Mouse (Mus musculus): ENCODE results near the gene Acot8. TPM values are rescaled to one million over a fixed set of nuclear protein-coding genes. Genes with fewer than 3 reads are reported as not detected.

The Acot8 gene
- polyA plus RNA-seq (2016; fragmentation: Nextera tagmentation; extraction: Ambion mirVana), result 16.8 and 16.9 TPM in 2 replicates

- peak; percentile 94 for ATAC-seq (ENCODE audit: insufficient number of reproducible peaks, insufficient read depth, low FRiP score, low TSS enrichment)
- H3K4me3 ChIP-seq, result peak within 1 kb of the TSS; percentile 70
- H3K4me2 ChIP-seq (replicated peaks), result peak within 1 kb of the TSS; percentile 86
- peaks cover 25% of the 10 kb centered on the region for H3K36me3 ChIP-seq
- WGBS, result under 1% methylated on average over 47 of the region's 47 CpGs
- peaks cover 13% of the 10 kb centered on the region; the same call in 1 of the 2 replicates for H3K4me1 ChIP-seq
- no peaks in the 10 kb centered on the region for H3K9me3 ChIP-seq
- peak within 1 kb of the TSS; percentile 76 for H3K9ac ChIP-seq
- no peaks in the 10 kb centered on the region for H3K27me3 ChIP-seq
- H3K27ac ChIP-seq, result peak within 1 kb of the TSS; percentile 78
Measured at GRCm38 (mm10) chr2:164804533-164805331, at the start of gene Acot8, which contains the start of gene Zswim3. TSS of gene Acot8 (minus strand) at chr2:164804882. TSS of gene Zswim3 (plus strand) at chr2:164805098.

- Histone ChIP-seq H3K4me1 (no peaks in the 10 kb centered on the region), H3K9me3 (no peaks in the 10 kb centered on the region), H3K4me2 (replicated peaks) (no peak overlapping the region), H3K4me3 (no peak overlapping the region), H3K36me3 (peaks cover 17% of the 10 kb centered on the region; the same call in 1 of the 2 replicates), H3K27ac (no peak overlapping the region), H3K9ac (no peak overlapping the region), H3K27me3 (peaks cover 10% of the 10 kb centered on the region)
- WGBS, result 89% methylated on average over 8 of the region's 8 CpGs
- no peak for ATAC-seq (ENCODE audit: insufficient number of reproducible peaks, insufficient read depth, low FRiP score, low TSS enrichment)
Measured at GRCm38 (mm10) chr2:164850061-164850460, 45.4 kb upstream of the Acot8 start.

GRCm38 (mm10) chr2:164845782-164846181 is 41.1 kb upstream of the Acot8 start:
- Histone ChIP-seq H3K4me2 (replicated peaks) (no peak overlapping the region), H3K4me1 (no peaks in the 10 kb centered on the region), H3K9me3 (no peaks in the 10 kb centered on the region), H3K36me3 (peaks cover 13% of the 10 kb centered on the region; the same call in 1 of the 2 replicates), H3K9ac (no peak overlapping the region), H3K27me3 (no peaks in the 10 kb centered on the region), H3K4me3 (no peak overlapping the region), H3K27ac (no peak overlapping the region)
- no peak for ATAC-seq (ENCODE audit: insufficient number of reproducible peaks, insufficient read depth, low FRiP score, low TSS enrichment)
- 56% methylated on average over 3 of the region's 3 CpGs for WGBS

GRCm38 (mm10) chr2:164835164-164835563 is 30.5 kb upstream of the Acot8 start:
- H3K9ac ChIP-seq, result no peak overlapping the region
- H3K36me3 ChIP-seq, result peaks cover 39% of the 10 kb centered on the region
- H3K4me1 ChIP-seq, result peaks cover 10% of the 10 kb centered on the region; the same call in 1 of the 2 replicates
- H3K27ac ChIP-seq, result no peak overlapping the region
- no peaks in the 10 kb centered on the region for H3K27me3 ChIP-seq
- 92% methylated on average over 4 of the region's 4 CpGs for WGBS
- ATAC-seq (ENCODE audit: insufficient number of reproducible peaks, insufficient read depth, low FRiP score, low TSS enrichment), result no peak
- no peak overlapping the region for H3K4me3 ChIP-seq
- H3K9me3 ChIP-seq, result no peaks in the 10 kb centered on the region
- H3K4me2 ChIP-seq (replicated peaks), result no peak overlapping the region

- Histone ChIP-seq H3K9me3 (no peaks in the 10 kb centered on the region), H3K27ac (no peak overlapping the region), H3K4me3 (peak overlapping the region; percentile 59), H3K36me3 (peaks cover 33% of the 10 kb centered on the region), H3K4me1 (peaks cover 10% of the 10 kb centered on the region; the same call in 1 of the 2 replicates), H3K4me2 (replicated peaks) (peak overlapping the region; percentile 94), H3K27me3 (no peaks in the 10 kb centered on the region), H3K9ac (peak overlapping the region; percentile 72; the same call in 1 of the 2 replicates)
- ATAC-seq (ENCODE audit: insufficient number of reproducible peaks, insufficient read depth, low FRiP score, low TSS enrichment), result no peak
- WGBS, result 42% methylated on average over 8 of the region's 8 CpGs
Measured at GRCm38 (mm10) chr2:164834531-164834930, 29.8 kb upstream of the Acot8 start.

- H3K4me1 ChIP-seq, result peaks cover 10% of the 10 kb centered on the region; the same call in 1 of the 2 replicates
- peak within 1 kb of the TSS; percentile 72 for H3K9ac ChIP-seq
- H3K9me3 ChIP-seq, result no peaks in the 10 kb centered on the region
- WGBS, result under 1% methylated on average over 31 of the region's 31 CpGs
- ATAC-seq (ENCODE audit: insufficient number of reproducible peaks, insufficient read depth, low FRiP score, low TSS enrichment), result peak; percentile 61; the same call in 1 of the 2 replicates
- H3K4me2 ChIP-seq (replicated peaks), result peak within 1 kb of the TSS; percentile 94
- H3K27me3 ChIP-seq, result no peaks in the 10 kb centered on the region
- H3K27ac ChIP-seq, result peak within 1 kb of the TSS; percentile 72
- peak within 1 kb of the TSS; percentile 59 for H3K4me3 ChIP-seq
- peaks cover 28% of the 10 kb centered on the region for H3K36me3 ChIP-seq
Measured at GRCm38 (mm10) chr2:164833314-164833959, 28.8 kb upstream of the Acot8 start, which contains the start of gene Neurl2. TSS of gene Neurl2 (minus strand) at chr2:164833456.

GRCm38 (mm10) chr2:164832748-164833301 is 28.1 kb upstream of the Acot8 start, which contains the start of gene Ctsa:
TSS of gene Ctsa (plus strand) at chr2:164832873.
- Histone ChIP-seq H3K4me1 (peaks cover 10% of the 10 kb centered on the region; the same call in 1 of the 2 replicates), H3K4me2 (replicated peaks) (peak within 1 kb of the TSS; percentile 94), H3K9me3 (no peaks in the 10 kb centered on the region), H3K27ac (peak within 1 kb of the TSS; percentile 72), H3K9ac (peak within 1 kb of the TSS; percentile 72), H3K4me3 (peak within 1 kb of the TSS; percentile 59), H3K36me3 (peaks cover 27% of the 10 kb centered on the region), H3K27me3 (no peaks in the 10 kb centered on the region)
- 1% methylated on average over 35 of the region's 35 CpGs for WGBS
- ATAC-seq (ENCODE audit: insufficient number of reproducible peaks, insufficient read depth, low FRiP score, low TSS enrichment), result peak; percentile 37; the same call in 1 of the 2 replicates

GRCm38 (mm10) chr2:164832032-164832747 is 27.5 kb upstream of the Acot8 start:
- Histone ChIP-seq H3K9me3 (no peaks in the 10 kb centered on the region), H3K4me1 (peaks cover 10% of the 10 kb centered on the region; the same call in 1 of the 2 replicates), H3K9ac (peak overlapping the region; percentile 72), H3K4me3 (peak overlapping the region; percentile 59), H3K27ac (peak overlapping the region; percentile 72), H3K36me3 (peaks cover 28% of the 10 kb centered on the region), H3K27me3 (no peaks in the 10 kb centered on the region), H3K4me2 (replicated peaks) (peak overlapping the region; percentile 94)
- 63% methylated on average over 16 of the region's 16 CpGs for WGBS
- ATAC-seq (ENCODE audit: insufficient number of reproducible peaks, insufficient read depth, low FRiP score, low TSS enrichment), result no peak

GRCm38 (mm10) chr2:164831029-164831428 is 26.3 kb upstream of the Acot8 start:
- Histone ChIP-seq H3K27me3 (no peaks in the 10 kb centered on the region), H3K9me3 (no peaks in the 10 kb centered on the region), H3K4me2 (replicated peaks) (no peak overlapping the region), H3K9ac (no peak overlapping the region), H3K36me3 (peaks cover 29% of the 10 kb centered on the region), H3K27ac (no peak overlapping the region), H3K4me1 (peaks cover 10% of the 10 kb centered on the region; the same call in 1 of the 2 replicates), H3K4me3 (no peak overlapping the region)
- ATAC-seq (ENCODE audit: insufficient number of reproducible peaks, insufficient read depth, low FRiP score, low TSS enrichment), result no peak
- 85% methylated on average over 10 of the region's 10 CpGs for WGBS

GRCm38 (mm10) chr2:164829090-164829489 is 24.4 kb upstream of the Acot8 start:
- Histone ChIP-seq H3K36me3 (peaks cover 44% of the 10 kb centered on the region), H3K4me1 (peaks cover 1% of the 10 kb centered on the region; the same call in 1 of the 2 replicates), H3K27ac (no peak overlapping the region), H3K9me3 (no peaks in the 10 kb centered on the region), H3K4me3 (no peak overlapping the region), H3K9ac (no peak overlapping the region), H3K4me2 (replicated peaks) (no peak overlapping the region), H3K27me3 (no peaks in the 10 kb centered on the region)
- WGBS, result 92% methylated on average over 1 of the region's 1 CpGs
- no peak for ATAC-seq (ENCODE audit: insufficient number of reproducible peaks, insufficient read depth, low FRiP score, low TSS enrichment)

GRCm38 (mm10) chr2:164828437-164828836 is 23.8 kb upstream of the Acot8 start, which contains the start of gene Spata25:
TSS of gene Spata25 (minus strand) at chr2:164828537.
- Histone ChIP-seq H3K9me3 (no peaks in the 10 kb centered on the region), H3K9ac (no peak within 1 kb of the TSS), H3K27ac (no peak within 1 kb of the TSS), H3K27me3 (no peaks in the 10 kb centered on the region), H3K4me2 (replicated peaks) (no peak within 1 kb of the TSS), H3K4me1 (peaks cover 5% of the 10 kb centered on the region; the same call in 1 of the 2 replicates), H3K36me3 (peaks cover 44% of the 10 kb centered on the region), H3K4me3 (no peak within 1 kb of the TSS)
- no peak for ATAC-seq (ENCODE audit: insufficient number of reproducible peaks, insufficient read depth, low FRiP score, low TSS enrichment)
- WGBS, result 86% methylated on average over 6 of the region's 6 CpGs
